Mouse (Mus musculus) small intestine, adult 2 months (tissue): ENCODE results near the gene Rom1.
A peak's percentile ranks its signal among the peaks of the same experiment; 100 is the strongest.

ENCODE experiments used
- CTCF ChIP-seq: fragments of 200-500 bp; IDR thresholded peaks from 2 replicates; pipeline ENCODE4 v1.5.1; 2012; ENCODE audit warnings: low read depth, mild to moderate bottlenecking, control low read depth, inconsistent platforms, low read length, moderate library complexity, mixed read lengths; ENCODE audit not compliant: insufficient replicate concordance, insufficient read length; ENCODE audit errors: extremely low read depth
- POLR2A ChIP-seq: fragments of 200-500 bp; IDR thresholded peaks from 2 replicates; pipeline ENCODE4 v1.6.1; 2012; ENCODE audit warnings: low read depth, mild to moderate bottlenecking, control low read depth, inconsistent platforms, low read length, moderate library complexity

DNA sequence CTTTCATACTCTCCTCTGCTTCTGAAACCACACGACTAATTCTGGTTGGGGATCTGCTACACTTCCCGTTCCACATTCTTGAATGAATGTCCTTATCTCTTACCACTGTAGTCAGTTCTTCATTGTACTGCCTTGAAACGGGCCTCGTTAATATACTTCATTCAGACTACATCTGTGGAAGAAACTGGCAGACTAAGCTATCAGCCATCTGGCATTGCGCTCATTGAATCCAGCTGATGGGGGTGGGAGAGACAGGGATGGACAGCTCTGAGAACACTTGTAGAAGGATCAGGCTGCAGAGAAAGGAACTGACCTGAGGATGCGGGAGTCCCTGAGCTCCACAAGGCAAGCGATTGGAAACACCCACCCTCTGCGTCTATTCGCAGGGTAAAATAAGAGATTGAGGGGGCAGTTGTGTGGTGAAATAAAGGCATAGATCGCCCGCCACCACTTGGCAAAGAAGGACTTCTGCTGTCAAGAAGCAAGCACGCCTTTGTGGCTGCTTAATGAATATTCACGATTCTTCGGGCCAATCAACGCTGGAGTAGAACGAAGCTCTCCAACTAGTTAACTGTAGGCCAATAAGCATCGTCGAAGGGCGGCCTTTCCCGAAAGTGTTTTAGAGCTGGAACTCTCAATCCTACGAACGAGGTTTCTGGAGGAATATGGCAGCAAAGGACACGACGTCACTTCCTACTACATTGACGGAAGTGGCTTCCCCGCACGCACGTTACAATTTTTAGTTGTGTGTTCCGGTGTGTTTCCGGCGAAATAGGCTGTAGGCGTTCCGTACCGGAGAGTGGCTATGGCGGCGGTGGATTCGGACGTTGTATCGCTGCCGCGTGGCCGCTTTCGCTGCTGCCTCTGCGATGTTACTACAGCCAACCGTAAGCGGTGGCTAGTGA, 24.2 kb upstream of the Rom1 start, which contains the start of gene Tut1:
- TF ChIP-seq POLR2A = no peak
- TF ChIP-seq CTCF = peak; percentile 16; the same call in 1 of the 2 replicates
